ENCODE assay signal across 20 mouse cellular contexts in genomic region chrX:142997214-142997613, GRCm38 (mm10). TPM values are rescaled to one million over a fixed set of nuclear protein-coding genes. Genes with fewer than 3 reads are reported as not detected.
DNase-seq lines count a peak whose midpoint lies in the region; ATAC-seq and TF ChIP-seq lines count a peak whose summit lies in the region.
"Had no signal": no experiment of that assay in that cellular context is flagged by ENCODE, and none has a peak within 500 bp of the region (broad histone marks: within the 10 kb centered on the region; RNA-seq: fewer than 3 reads in every experiment).

No protein-coding gene starts in this region.

- peak; percentile 35 for TF ChIP-seq EP300 in liver, embryonic 14.5 days (IDR thresholded peaks at IDR 0.05; ENCODE audit: low read depth)
- peak; percentile 15 to 62; a peak in 2 of 4 replicates for TF ChIP-seq EP300 in MEL (IDR thresholded peaks at IDR 0.05; ENCODE audit: low read depth in 1 of 2, low read length in 2 of 2)

- no peaks in the 10 kb centered on the region for H3K9me3 ChIP-seq in liver, embryonic 14.5 days (ENCODE audit: control insufficient read depth, low read length)
- no peaks in the 10 kb centered on the region for H3K9me3 ChIP-seq in liver, embryonic 12.5 days (replicated peaks)
- H3K9me3 ChIP-seq in MEL (replicated peaks; ENCODE audit: insufficient read depth, low read length): no peaks in the 10 kb centered on the region
- no peaks in the 10 kb centered on the region for H3K9me3 ChIP-seq in forebrain, embryonic 10.5 days
- H3K9me3 ChIP-seq: embryonic facial prominence, embryonic 10.5 days; embryonic facial prominence, embryonic 12.5 days; forebrain, embryonic 12.5 days had no signal

- TF ChIP-seq CTCF in liver, embryonic 14.5 days (IDR thresholded peaks at IDR 0.05; ENCODE audit: low read depth): no peak
- TF ChIP-seq CTCF in MEL (IDR thresholded peaks at IDR 0.05 in 2 of 3, conservative IDR thresholded peaks at IDR 0.05 in 1 of 3; ENCODE audit: control insufficient read depth in 1 of 3, insufficient read depth in 1 of 3, low read depth in 2 of 3, low read length in 3 of 3, poor library complexity in 1 of 3, severe bottlenecking in 1 of 3): no peak

- H3K4me2 ChIP-seq in liver, embryonic 14.5 days (ENCODE audit: low read depth): no peak overlapping the region; the same call in 1 of the 2 replicates
- no peak overlapping the region for H3K4me2 ChIP-seq in liver, embryonic 12.5 days
- H3K4me2 ChIP-seq: embryonic facial prominence, embryonic 12.5 days; forebrain, embryonic 12.5 days had no signal

- TF ChIP-seq POLR2A in MEL (IDR thresholded peaks at IDR 0.05; ENCODE audit: control insufficient read depth in 1 of 2, insufficient read depth in 1 of 2, low read depth in 1 of 2, low read length in 2 of 2, poor library complexity in 1 of 2): no peak

- no peaks in the 10 kb centered on the region for H3K27me3 ChIP-seq in liver, embryonic 14.5 days (ENCODE audit: control insufficient read depth, insufficient read depth, low read length)
- 0 out of 2 replicates have a peak, but pooled peaks cover under 1% of the 10 kb centered on the region for H3K27me3 ChIP-seq in liver, embryonic 12.5 days (replicated peaks)
- no peaks in the 10 kb centered on the region for H3K27me3 ChIP-seq in MEL (ENCODE audit: control insufficient read depth in 1 of 2, insufficient read depth in 2 of 2, low read length in 2 of 2)
- peaks cover 73% of the 10 kb centered on the region for H3K27me3 ChIP-seq in forebrain, embryonic 10.5 days (ENCODE audit: poor library complexity, severe bottlenecking)
- H3K27me3 ChIP-seq: embryonic facial prominence, embryonic 12.5 days had no signal

- no peak overlapping the region for H3K9ac ChIP-seq in liver, embryonic 14.5 days (replicated peaks)
- H3K9ac ChIP-seq in liver, embryonic 12.5 days: no peak overlapping the region
- no peak overlapping the region for H3K9ac ChIP-seq in MEL (ENCODE audit: control insufficient read depth, low read depth, low read length, poor library complexity, severe bottlenecking)
- H3K9ac ChIP-seq: embryonic facial prominence, embryonic 12.5 days; forebrain, embryonic 12.5 days had no signal

- WGBS in liver, embryonic 14.5 days (ENCODE audit: insufficient replicate concordance): 32% methylated on average over 1 of the region's 1 CpGs
- 40% methylated on average over 1 of the region's 1 CpGs for WGBS in liver, embryonic 12.5 days (ENCODE audit: insufficient replicate concordance)
- WGBS in forebrain, embryonic 10.5 days: 77% methylated on average over 1 of the region's 1 CpGs

- ATAC-seq in liver, embryonic 14.5 days (ENCODE audit: insufficient read depth): peak; percentile 43
- no peak for ATAC-seq in liver, embryonic 12.5 days
- ATAC-seq in megakaryocyte progenitor cell, adult 5-6 weeks (replicated peaks; ENCODE audit: poor library complexity): peak; percentile 42; the same call in 1 of the 2 replicates
- ATAC-seq: activated CD4-positive, CD25-positive, alpha-beta regulatory T cell, adult 4 months; forebrain, embryonic 14.5 days; forebrain, embryonic 16.5 days; Patski had no signal

- H3K27ac ChIP-seq in liver, embryonic 14.5 days: no peak overlapping the region
- H3K27ac ChIP-seq in liver, embryonic 12.5 days: no peak overlapping the region
- no peak overlapping the region for H3K27ac ChIP-seq in MEL (ENCODE audit: control insufficient read depth, low read depth, low read length)
- H3K27ac ChIP-seq in forebrain, embryonic 10.5 days: no peak overlapping the region
- H3K27ac ChIP-seq: embryonic facial prominence, embryonic 10.5 days; embryonic facial prominence, embryonic 12.5 days; forebrain, embryonic 12.5 days had no signal

- no peak for TF ChIP-seq RAD21 in MEL (IDR thresholded peaks at IDR 0.05; ENCODE audit: low read depth, low read length)

- no peak for DNase-seq in liver, embryonic 14.5 days (ENCODE audit: low read depth in 3 of 3, low spot score in 3 of 3)
- DNase-seq in MEL (ENCODE audit: low read depth, low spot score): no peak
- DNase-seq in forebrain, embryonic 10.5 days (ENCODE audit: extremely low spot score, low spot score): no peak
- DNase-seq: adrenal gland, adult 8-10 months; adrenal gland, postnatal 14 days; adrenal gland, postnatal 36 days; cerebellum, adult 11-12 months; cerebellum, adult 2 months; cerebellum, adult 9-10 months; cerebellum, postnatal 10 days; cerebellum, postnatal 25 days had no signal

- H3K36me3 ChIP-seq in liver, embryonic 14.5 days (replicated peaks; ENCODE audit: control insufficient read depth, insufficient read depth, low read depth): no peaks in the 10 kb centered on the region
- H3K36me3 ChIP-seq in liver, embryonic 12.5 days: no peaks in the 10 kb centered on the region
- H3K36me3 ChIP-seq in MEL (ENCODE audit: control insufficient read depth in 1 of 2, insufficient read depth in 2 of 2, low read length in 2 of 2): peaks cover 0 to 6% of the 10 kb centered on the region in 2 experiments; a peak in 2 of 4 replicates
- H3K36me3 ChIP-seq in forebrain, embryonic 10.5 days (replicated peaks): no peaks in the 10 kb centered on the region
- H3K36me3 ChIP-seq: embryonic facial prominence, embryonic 10.5 days; embryonic facial prominence, embryonic 12.5 days; forebrain, embryonic 12.5 days had no signal

- H3K4me1 ChIP-seq in liver, embryonic 14.5 days (replicated peaks; ENCODE audit: control insufficient read depth in 2 of 2, insufficient read depth in 2 of 2, low read length in 1 of 2): peaks cover 3% of the 10 kb centered on the region in 2 experiments; a peak in 2 of 4 replicates
- H3K4me1 ChIP-seq in liver, embryonic 12.5 days: peaks cover 7% of the 10 kb centered on the region; the same call in 1 of the 2 replicates
- H3K4me1 ChIP-seq in MEL (ENCODE audit: control insufficient read depth in 1 of 2, insufficient read depth in 2 of 2, low read length in 2 of 2): peaks cover 4 to 9% of the 10 kb centered on the region in 2 experiments
- no peaks in the 10 kb centered on the region for H3K4me1 ChIP-seq in forebrain, embryonic 10.5 days
- H3K4me1 ChIP-seq: embryonic facial prominence, embryonic 10.5 days; embryonic facial prominence, embryonic 12.5 days; forebrain, embryonic 12.5 days had no signal

- no peak overlapping the region for H3K4me3 ChIP-seq in liver, embryonic 14.5 days (ENCODE audit: insufficient read depth in 1 of 2, low read depth in 2 of 2, low read length in 2 of 2)
- no peak overlapping the region for H3K4me3 ChIP-seq in liver, embryonic 12.5 days
- H3K4me3 ChIP-seq in MEL (ENCODE audit: control insufficient read depth in 1 of 2, insufficient read depth in 1 of 2, low read depth in 2 of 2, low read length in 2 of 2): no peak overlapping the region; a peak in 1 of 4 replicates
- H3K4me3 ChIP-seq in forebrain, embryonic 10.5 days: no peak overlapping the region
- H3K4me3 ChIP-seq: embryonic facial prominence, embryonic 10.5 days; embryonic facial prominence, embryonic 12.5 days; forebrain, embryonic 12.5 days had no signal

- H3K79me2 ChIP-seq in MEL (ENCODE audit: control insufficient read depth, insufficient read depth, low read length, poor library complexity): no peaks in the 10 kb centered on the region

TF ChIP-seq in MEL, 35 proteins besides CTCF, POLR2A, EP300 and RAD21:
- TF ChIP-seq ZKSCAN1 (IDR thresholded peaks at IDR 0.05; ENCODE audit: low read depth, low read length) (no peak), MAFK (IDR thresholded peaks at IDR 0.05; ENCODE audit: borderline replicate concordance, low read depth, low read length) (no peak), POLR2AphosphoS5 (IDR thresholded peaks at IDR 0.05; ENCODE audit: borderline replicate concordance, low read depth, low read length) (no peak), USF1 (IDR thresholded peaks at IDR 0.05; ENCODE audit: low read depth, low read length) (no peak), GABPA (IDR thresholded peaks at IDR 0.05; ENCODE audit: low read depth, low read length) (no peak), TCF12 (IDR thresholded peaks at IDR 0.05; ENCODE audit: low read depth, low read length) (peak; percentile 73), RCOR1 (IDR thresholded peaks at IDR 0.05; ENCODE audit: low read depth, low read length) (0 out of 2 replicates have a peak, but pooled peaks have one; percentile 12), MYB (IDR thresholded peaks at IDR 0.05; ENCODE audit: low read depth, low read length) (no peak), SIN3A (IDR thresholded peaks at IDR 0.05; ENCODE audit: low read length) (no peak), ZC3H11A (IDR thresholded peaks at IDR 0.05; ENCODE audit: low read depth, low read length) (no peak; the same call in 1 of the 2 replicates), ZMIZ1 (IDR thresholded peaks at IDR 0.05; ENCODE audit: low read depth, low read length) (no peak), GATA1 (IDR thresholded peaks at IDR 0.05; ENCODE audit: low read depth, low read length) (0 out of 2 replicates have a peak, but pooled peaks have one; percentile 40), TBP (IDR thresholded peaks at IDR 0.05; ENCODE audit: low read depth, low read length) (no peak), MYC (IDR thresholded peaks at IDR 0.05; ENCODE audit: low read depth, low read length) (no peak), SMC3 (IDR thresholded peaks at IDR 0.05; ENCODE audit: low read depth, low read length) (0 out of 2 replicates have a peak, but pooled peaks have one; percentile 5), CHD1 (IDR thresholded peaks at IDR 0.05; ENCODE audit: low read depth, low read length) (no peak), E2F4 (IDR thresholded peaks at IDR 0.05; ENCODE audit: borderline replicate concordance, low read depth, low read length) (no peak), USF2 (IDR thresholded peaks at IDR 0.05; ENCODE audit: borderline replicate concordance in 1 of 2, insufficient read depth in 1 of 2, low read depth in 1 of 2, low read length in 2 of 2) (no peak)

RNA-seq across cellular contexts. Expression of gene Ammecr1, which starts 30.7 kb away (rescaled TPM):
- polyA plus RNA-seq in liver, embryonic 14.5 days (2012; rRNA removed): 3.2 and 5.0 TPM in 2 replicates
- polyA plus RNA-seq in liver, embryonic 14.5 days (2014; fragmentation: Nextera tagmentation; extraction: Ambion mirVana): 12.8 and 14.8 TPM in 2 replicates
- 22.5 and 24.6 TPM in 2 replicates for polyA plus RNA-seq in liver, embryonic 12.5 days (2016; fragmentation: Nextera tagmentation; extraction: Ambion mirVana)
- 15.1 and 16.3 TPM in 2 replicates for total RNA-seq in MEL (2012; rRNA removed)
- polyA plus RNA-seq in MEL (2012; ENCODE audit: insufficient read depth in 1 of 2, insufficient read length in 2 of 2, low read depth in 1 of 2, low replicate concordance in 2 of 2, missing spikeins in 1 of 2): 10 to 100 TPM; 23.6 to 62.1 TPM
- total RNA-seq in megakaryocyte progenitor cell, adult 5-6 weeks (2015): 26.4 and 28.5 TPM in 2 replicates
- 11.1 and 13.1 TPM in 2 replicates for total RNA-seq in megakaryocyte progenitor cell, adult 5-6 weeks (2017)
- 8.8 and 9.4 TPM in 2 replicates for polyA plus RNA-seq in forebrain, embryonic 10.5 days (2016; fragmentation: Nextera tagmentation; extraction: Ambion mirVana)
